Mouse (Mus musculus) midbrain, embryonic 10.5 days (tissue): ENCODE measurements around the gene Mlh1. TPM values are rescaled to one million over a fixed set of nuclear protein-coding genes. Genes with fewer than 3 reads are reported as not detected.

ENCODE experiments used
- DNase-seq: peaks from one replicate; pipeline ENCODE4 v3.0.0-alpha.2; 2017; ENCODE audit warnings: low spot score
- H3K27ac ChIP-seq: fragments of 300-500 bp; sonication (generic); replicated peaks from 2 replicates; pipeline ENCODE4 v1.5.1; 2016; ENCODE audit warnings: mild to moderate bottlenecking
- H3K27me3 ChIP-seq: fragments of 300-500 bp; sonication (generic); 2 replicates; pipeline ENCODE4 v1.6.1; 2016; ENCODE audit warnings: low read depth, mild to moderate bottlenecking; ENCODE audit not compliant: poor library complexity, severe bottlenecking
- H3K36me3 ChIP-seq: fragments of 300-500 bp; sonication (generic); 2 replicates; pipeline ENCODE4 v1.6.1; 2016; ENCODE audit warnings: mild to moderate bottlenecking, moderate library complexity
- H3K4me1 ChIP-seq: fragments of 300-500 bp; sonication (generic); 2 replicates; pipeline ENCODE4 v1.6.1; 2016
- H3K4me3 ChIP-seq: fragments of 300-500 bp; sonication (generic); 2 replicates; pipeline ENCODE4 v1.5.1; 2016; ENCODE audit warnings: mild to moderate bottlenecking, moderate library complexity
- H3K9me3 ChIP-seq: fragments of 300-500 bp; sonication (generic); replicated peaks from 2 replicates; pipeline ENCODE4 v1.6.1; 2016; ENCODE audit warnings: mild to moderate bottlenecking
- WGBS: fragments of 180-500 bp; shearing (Covaris S2); methylation state at CpG from one replicate; pipeline ENCODE4 v1.1.7; 2016; 5-methylcytosine and 5-hydroxymethylcytosine counted together
- polyA plus RNA-seq: library from polyadenylated mRNA; unstranded; fragments of >200 nt; fragmentation: Nextera tagmentation; extraction: Ambion mirVana; gene quantifications from 2 replicates; pipeline ENCODE4 v1.2.1, GENCODE M21; 2016

The Mlh1 gene
- polyA plus RNA-seq, 1 experiment from 2014 or later = 54.3 TPM

GRCm38 (mm10) chr9:111239821-111240220 is 31.8 kb downstream of the Mlh1 start:
- H3K27me3 ChIP-seq = no peaks in the 10 kb centered on the region
- peaks cover 93% of the 10 kb centered on the region for H3K36me3 ChIP-seq
- H3K27ac ChIP-seq = no peak overlapping the region
- no peak overlapping the region for H3K4me3 ChIP-seq
- no peak for DNase-seq
- no peaks in the 10 kb centered on the region for H3K9me3 ChIP-seq
- H3K4me1 ChIP-seq = 0 out of 2 replicates have a peak, but pooled peaks cover 10% of the 10 kb centered on the region
- WGBS = 76% methylated on average over 4 of the region's 4 CpGs

- DNase-seq = no peak
These were observed 33.9 kb downstream of the Mlh1 start for GRCm38 (mm10) chr9:111237726-111238125.

GRCm38 (mm10) chr9:111234701-111235100 is 36.9 kb downstream of the Mlh1 start:
- WGBS = 90% methylated on average over 9 of the region's 9 CpGs
- Histone ChIP-seq H3K4me3 (no peak overlapping the region), H3K36me3 (peaks cover 96% of the 10 kb centered on the region), H3K9me3 (no peaks in the 10 kb centered on the region), H3K27ac (no peak overlapping the region), H3K4me1 (0 out of 2 replicates have a peak, but pooled peaks cover 5% of the 10 kb centered on the region), H3K27me3 (no peaks in the 10 kb centered on the region)
- DNase-seq = no peak

More at GRCm38 (mm10) chr9:111237726-111238125, 33.9 kb downstream of the Mlh1 start:
- 0 out of 2 replicates have a peak, but pooled peaks cover 10% of the 10 kb centered on the region for H3K4me1 ChIP-seq
- no peak overlapping the region for H3K4me3 ChIP-seq
- no peaks in the 10 kb centered on the region for H3K27me3 ChIP-seq
- no peak overlapping the region for H3K27ac ChIP-seq
- H3K9me3 ChIP-seq = no peaks in the 10 kb centered on the region
- H3K36me3 ChIP-seq = peaks cover 95% of the 10 kb centered on the region

- Histone ChIP-seq H3K27me3 (no peaks in the 10 kb centered on the region), H3K4me1 (no peaks in the 10 kb centered on the region), H3K36me3 (peaks cover 96% of the 10 kb centered on the region), H3K27ac (no peak overlapping the region), H3K4me3 (no peak overlapping the region), H3K9me3 (no peaks in the 10 kb centered on the region)
- WGBS = 94% methylated on average over 5 of the region's 5 CpGs
- DNase-seq = no peak
These were observed 43.1 kb downstream of the Mlh1 start for GRCm38 (mm10) chr9:111228446-111228845.

GRCm38 (mm10) chr9:111223406-111223805 is 48.2 kb downstream of the Mlh1 start:
- 94% methylated on average over 5 of the region's 5 CpGs for whole genome bisulfite sequencing
- no peaks in the 10 kb centered on the region for H3K27me3 ChIP-seq
- no peaks in the 10 kb centered on the region for H3K9me3 ChIP-seq
- no peak overlapping the region for H3K4me3 ChIP-seq
- DNase-seq = no peak
- no peaks in the 10 kb centered on the region for H3K4me1 ChIP-seq
- no peak overlapping the region for H3K27ac ChIP-seq
- peaks cover 91% of the 10 kb centered on the region for H3K36me3 ChIP-seq

- H3K27me3 ChIP-seq = no peaks in the 10 kb centered on the region
- WGBS = 78% methylated on average over 1 of the region's 1 CpGs
- H3K36me3 ChIP-seq = peaks cover 76% of the 10 kb centered on the region
- H3K4me1 ChIP-seq = no peaks in the 10 kb centered on the region
- no peak overlapping the region for H3K4me3 ChIP-seq
- H3K27ac ChIP-seq = no peak overlapping the region
- H3K9me3 ChIP-seq = no peaks in the 10 kb centered on the region
- no peak for DNase-seq
These were observed 50.0 kb downstream of the Mlh1 start for GRCm38 (mm10) chr9:111221580-111221979.

- H3K9me3 ChIP-seq = no peaks in the 10 kb centered on the region
- no peaks in the 10 kb centered on the region for H3K4me1 ChIP-seq
- 92% methylated on average over 5 of the region's 5 CpGs for WGBS
- no peak overlapping the region for H3K4me3 ChIP-seq
- peaks cover 75% of the 10 kb centered on the region for H3K36me3 ChIP-seq
- no peak for DNase-seq
- no peaks in the 10 kb centered on the region for H3K27me3 ChIP-seq
- H3K27ac ChIP-seq = no peak overlapping the region
These were observed 51.0 kb downstream of the Mlh1 start for GRCm38 (mm10) chr9:111220551-111221080.

- H3K27me3 ChIP-seq = no peaks in the 10 kb centered on the region
- DNase-seq = no peak
- H3K4me3 ChIP-seq = no peak overlapping the region
- H3K9me3 ChIP-seq = no peaks in the 10 kb centered on the region
- peaks cover 59% of the 10 kb centered on the region for H3K36me3 ChIP-seq
- H3K4me1 ChIP-seq = no peaks in the 10 kb centered on the region
- H3K27ac ChIP-seq = no peak overlapping the region
These were observed 55.2 kb downstream of the Mlh1 start for GRCm38 (mm10) chr9:111216424-111216823.

- Histone ChIP-seq H3K4me1 (no peaks in the 10 kb centered on the region), H3K4me3 (no peak overlapping the region), H3K36me3 (peaks cover 37% of the 10 kb centered on the region), H3K27me3 (no peaks in the 10 kb centered on the region), H3K9me3 (no peaks in the 10 kb centered on the region), H3K27ac (no peak overlapping the region)
- 82% methylated on average over 6 of the region's 6 CpGs for WGBS
- DNase-seq = no peak
These were observed 58.1 kb downstream of the Mlh1 start for GRCm38 (mm10) chr9:111213501-111213900.

- no peaks in the 10 kb centered on the region for H3K27me3 ChIP-seq
- no peak for DNase-seq
- 89% methylated on average over 10 of the region's 10 CpGs for WGBS
- H3K27ac ChIP-seq = no peak overlapping the region
- no peaks in the 10 kb centered on the region for H3K4me1 ChIP-seq
- peaks cover 43% of the 10 kb centered on the region for H3K36me3 ChIP-seq
- no peaks in the 10 kb centered on the region for H3K9me3 ChIP-seq
- H3K4me3 ChIP-seq = no peak overlapping the region
These were observed 60.2 kb downstream of the Mlh1 start for GRCm38 (mm10) chr9:111211122-111212041.

GRCm38 (mm10) chr9:111210412-111210811 is 61.2 kb downstream of the Mlh1 start:
- Histone ChIP-seq H3K27me3 (no peaks in the 10 kb centered on the region), H3K4me3 (no peak overlapping the region), H3K4me1 (no peaks in the 10 kb centered on the region), H3K27ac (no peak overlapping the region), H3K36me3 (peaks cover 42% of the 10 kb centered on the region), H3K9me3 (no peaks in the 10 kb centered on the region)
- 90% methylated on average over 4 of the region's 4 CpGs for WGBS
- no peak for DNase-seq

- Histone ChIP-seq H3K36me3 (peaks cover 34% of the 10 kb centered on the region), H3K27me3 (no peaks in the 10 kb centered on the region), H3K4me1 (no peaks in the 10 kb centered on the region), H3K4me3 (no peak overlapping the region), H3K9me3 (no peaks in the 10 kb centered on the region), H3K27ac (no peak overlapping the region)
- 90% methylated on average over 7 of the region's 7 CpGs for WGBS
- no peak for DNase-seq
These were observed 62.4 kb downstream of the Mlh1 start for GRCm38 (mm10) chr9:111209158-111209699.

GRCm38 (mm10) chr9:111208185-111208584 is 63.4 kb downstream of the Mlh1 start:
- Histone ChIP-seq H3K9me3 (no peaks in the 10 kb centered on the region), H3K27me3 (no peaks in the 10 kb centered on the region), H3K36me3 (peaks cover 25% of the 10 kb centered on the region), H3K27ac (no peak overlapping the region), H3K4me3 (no peak overlapping the region), H3K4me1 (no peaks in the 10 kb centered on the region)
- 96% methylated on average over 3 of the region's 3 CpGs for WGBS
- no peak for DNase-seq
